Mouse (Mus musculus) thymus, postnatal 14 days (tissue): ENCODE measurements around the gene Spry1.
"Not testable (repeated sequence)": the region's sequence is repeated elsewhere in the genome, so short reads cannot be mapped to it uniquely, and the experiment has no call there.

Source experiments
- DNase-seq: peaks from one replicate; pipeline ENCODE4 v3.0.0; 2021

Gene Spry1

DNA sequence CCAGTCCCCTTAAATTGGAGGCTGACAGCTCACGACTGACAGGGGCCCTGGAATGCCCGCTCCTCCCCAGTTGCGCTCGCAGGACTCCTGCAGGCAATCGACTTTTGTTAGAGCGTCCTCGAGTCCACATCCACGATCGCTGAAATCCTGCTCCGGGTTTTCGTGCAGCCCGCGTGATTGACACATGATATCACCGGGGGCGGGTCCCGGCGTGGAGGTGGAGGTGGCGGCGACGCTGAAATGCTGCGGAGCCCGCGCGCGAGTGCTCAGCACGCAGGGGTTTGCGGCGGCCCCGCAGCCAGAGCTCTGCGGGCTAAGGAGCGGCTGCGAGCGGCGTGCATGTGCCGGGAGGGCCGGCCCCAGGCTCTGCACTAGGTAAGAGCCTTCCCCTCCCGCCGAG is at the start of gene Spry1:
Spry1 (plus strand) TSS at position 258 of the 400 bp plus-strand sequence.
- DNase-seq, result peak; percentile 97

DNA sequence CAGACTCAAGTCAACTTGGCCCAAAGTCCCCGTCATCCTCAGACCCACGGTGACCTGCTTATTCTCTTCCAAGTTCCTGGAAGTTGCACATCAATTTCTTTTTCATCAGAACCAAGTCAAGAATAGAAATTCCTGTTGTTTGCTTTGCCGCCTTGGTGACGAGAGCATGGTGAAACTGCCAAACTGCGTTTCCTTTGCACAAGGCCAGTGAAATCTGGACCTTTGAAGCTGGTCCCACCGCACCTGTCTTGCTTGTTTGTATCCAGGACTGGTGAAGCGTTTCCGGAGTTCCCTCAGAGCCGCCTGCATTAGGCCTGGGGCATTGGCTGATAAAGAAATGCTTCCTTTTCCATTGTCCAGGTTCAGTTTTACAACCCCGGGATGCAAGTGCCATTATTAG is 44.0 kb upstream of the Spry1 start:
- no peak for DNase-seq

DNA sequence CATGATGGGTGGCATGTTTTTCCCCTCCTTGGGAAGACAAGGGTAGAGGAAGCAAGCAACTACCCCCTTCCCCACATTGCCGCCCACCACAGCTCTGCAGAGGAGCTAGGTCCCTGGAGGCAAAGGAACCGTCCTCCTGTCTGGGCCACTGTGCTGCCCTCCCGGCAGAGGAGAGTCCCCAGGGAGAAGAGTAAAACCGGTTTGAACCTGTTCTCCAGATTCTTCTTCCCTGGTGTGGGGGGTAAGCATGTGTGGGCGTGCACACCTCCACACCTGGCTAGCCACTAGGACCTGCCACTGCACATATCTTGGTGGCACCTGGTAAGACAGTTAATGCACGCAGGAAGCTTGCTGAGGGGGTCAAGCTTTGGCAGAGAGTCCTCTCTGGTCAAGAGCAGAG is 43.2 kb upstream of the Spry1 start:
- no peak for DNase-seq

DNA sequence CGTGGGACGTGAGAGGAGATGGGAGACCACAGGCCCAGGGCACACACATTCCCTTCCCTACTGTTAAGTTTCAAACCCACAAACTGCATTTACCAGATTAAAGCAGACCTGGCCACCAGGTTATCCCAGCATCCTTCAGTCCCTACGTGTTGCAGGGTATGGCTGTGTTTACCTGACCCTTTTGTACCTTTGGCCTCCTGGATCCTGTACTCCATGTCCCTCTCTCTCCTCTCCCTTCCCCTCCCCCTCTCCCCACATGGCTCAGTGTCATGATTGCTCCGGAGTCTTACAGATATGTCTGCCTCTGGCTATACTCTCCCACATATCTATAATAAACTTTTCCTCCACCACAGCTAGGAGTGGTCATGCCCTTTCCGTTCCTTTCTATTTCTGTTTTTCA is 42.5 kb upstream of the Spry1 start:
- DNase-seq, result no peak

DNA sequence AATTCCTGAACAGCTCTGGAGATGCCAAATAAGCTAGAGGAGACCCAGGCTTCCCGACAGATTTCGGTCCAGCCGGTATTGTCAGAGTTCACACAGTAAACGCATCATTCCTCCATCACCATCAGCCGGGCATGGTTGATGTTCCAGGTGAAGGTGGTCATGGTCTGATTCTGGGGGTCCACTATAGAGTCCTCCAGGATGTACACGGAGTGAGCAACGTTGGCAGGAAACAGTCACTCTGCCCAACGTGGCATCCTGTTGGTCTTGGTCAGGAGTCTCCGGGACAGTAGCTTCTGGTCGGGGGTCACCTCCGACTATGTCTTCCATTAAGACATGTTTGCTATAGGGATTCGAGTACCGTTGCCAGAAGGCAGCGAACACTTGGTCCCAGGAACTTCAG is 40.1 kb upstream of the Spry1 start:
- DNase-seq, result not testable (repeated sequence)

DNA sequence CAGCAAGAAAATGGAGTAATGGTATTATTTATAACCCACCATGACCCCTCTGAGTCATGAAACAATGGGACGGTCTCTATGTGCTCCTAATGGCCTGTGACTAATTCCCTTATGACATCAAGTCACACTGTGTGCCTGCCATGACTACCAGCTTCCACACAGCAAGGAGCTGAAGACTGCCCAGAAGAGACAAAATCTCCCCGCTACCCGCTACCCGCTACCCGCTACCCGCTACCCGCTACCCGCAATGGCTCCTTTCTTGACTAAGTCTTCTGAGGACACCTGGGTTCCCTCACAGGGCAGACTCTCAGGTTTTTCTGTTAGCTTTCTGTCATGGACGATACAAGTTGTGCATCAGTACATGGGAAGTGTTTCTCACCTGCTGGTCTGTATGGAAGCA is 37.4 kb upstream of the Spry1 start:
- no peak for DNase-seq

DNA sequence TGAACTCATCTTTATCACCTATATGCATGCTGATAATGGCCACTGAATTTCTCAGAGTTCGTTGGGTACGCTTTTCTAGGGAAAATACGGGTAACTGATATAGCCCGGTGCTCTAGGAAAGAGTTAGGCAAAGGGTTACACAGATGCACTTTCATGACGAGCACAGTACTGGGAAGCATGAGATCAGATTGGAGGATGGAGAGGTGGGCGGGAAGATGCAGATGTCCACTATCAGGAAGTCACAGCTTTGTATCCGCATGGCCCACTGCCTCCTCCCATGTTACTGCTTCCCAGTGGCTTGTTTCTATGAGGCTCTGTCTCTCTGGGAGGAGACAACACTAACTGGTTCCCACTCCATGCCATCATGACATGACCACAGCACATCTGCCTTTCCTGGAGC is 36.9 kb upstream of the Spry1 start:
- DNase-seq, result no peak

DNA sequence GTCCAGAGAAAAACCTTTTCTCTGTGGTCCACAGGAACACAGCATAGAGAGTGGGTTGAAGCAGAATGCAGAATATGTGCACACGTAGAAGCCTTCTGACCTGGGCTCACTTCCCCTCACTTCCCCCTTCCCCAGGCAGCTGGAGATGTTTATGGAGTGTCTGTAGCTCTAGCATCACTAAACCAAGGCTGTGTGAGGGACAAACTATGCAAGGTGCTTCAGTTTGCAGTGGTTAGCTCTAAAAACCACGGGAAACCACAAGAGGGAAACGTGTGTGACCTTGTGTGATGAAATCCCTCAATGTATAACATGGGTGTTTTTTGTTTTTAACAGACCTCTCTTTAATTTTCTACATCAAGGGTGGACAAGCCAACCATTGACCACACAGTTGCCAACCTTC is 36.2 kb upstream of the Spry1 start:
- no peak for DNase-seq

DNA sequence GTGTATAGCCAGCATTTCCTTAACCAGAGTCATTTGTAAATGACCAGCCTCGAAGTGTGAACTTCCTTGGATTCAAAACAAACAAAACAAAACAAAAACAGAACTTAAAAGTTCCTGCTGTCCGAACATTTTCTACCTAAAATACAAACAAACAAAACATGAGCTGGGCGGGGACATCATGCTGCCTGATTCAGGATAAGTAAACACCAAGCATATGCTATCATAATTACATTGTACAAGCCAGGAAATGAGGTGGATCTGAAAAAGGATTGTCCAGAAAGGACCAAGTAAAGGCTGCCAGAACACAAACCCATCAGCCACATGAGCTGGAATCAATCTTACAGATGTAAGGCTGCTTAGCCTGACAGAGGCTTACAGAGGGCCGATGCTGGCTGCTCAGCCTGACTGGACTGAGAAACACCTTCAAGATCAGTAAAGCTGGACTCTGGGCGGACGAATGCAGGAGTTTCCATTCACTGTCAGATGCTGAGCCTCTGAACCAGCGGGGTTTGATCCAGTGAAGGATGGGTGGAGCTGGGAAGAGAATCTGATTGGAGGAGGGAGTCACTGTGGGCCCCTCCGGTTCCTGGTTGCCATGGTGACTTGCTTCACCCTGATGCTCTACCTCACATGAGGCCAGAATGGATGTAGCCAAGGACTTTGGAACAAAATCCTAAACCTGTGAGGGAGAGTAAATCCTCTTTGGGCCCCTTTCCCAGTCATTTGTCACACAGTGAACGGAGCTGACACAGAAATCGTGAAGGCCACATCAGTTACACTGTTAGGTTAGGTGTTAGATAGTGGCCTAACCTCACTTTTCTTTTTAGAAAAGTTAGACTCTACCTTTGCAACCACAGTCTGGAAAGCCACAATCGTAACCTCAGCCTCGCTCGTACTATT is 34.5 kb upstream of the Spry1 start:
- no peak for DNase-seq

DNA sequence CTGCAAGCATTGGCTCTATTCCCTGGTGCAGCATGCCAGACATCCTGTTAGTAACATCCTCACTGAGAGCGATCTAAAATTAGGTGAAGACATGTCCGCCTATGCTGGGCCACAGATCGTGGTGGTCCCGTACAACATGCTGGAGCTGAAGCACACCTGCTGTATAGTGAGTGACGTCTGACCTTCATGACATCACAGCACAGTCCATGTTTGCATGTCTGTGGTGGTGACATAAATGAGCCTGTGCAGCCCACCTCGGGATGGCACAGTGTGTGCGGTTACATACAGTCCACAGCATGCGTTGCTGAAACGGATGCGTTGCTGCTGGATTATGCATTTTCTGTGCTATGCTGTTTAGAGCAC is 33.9 kb upstream of the Spry1 start:
- peak; percentile 16 for DNase-seq

DNA sequence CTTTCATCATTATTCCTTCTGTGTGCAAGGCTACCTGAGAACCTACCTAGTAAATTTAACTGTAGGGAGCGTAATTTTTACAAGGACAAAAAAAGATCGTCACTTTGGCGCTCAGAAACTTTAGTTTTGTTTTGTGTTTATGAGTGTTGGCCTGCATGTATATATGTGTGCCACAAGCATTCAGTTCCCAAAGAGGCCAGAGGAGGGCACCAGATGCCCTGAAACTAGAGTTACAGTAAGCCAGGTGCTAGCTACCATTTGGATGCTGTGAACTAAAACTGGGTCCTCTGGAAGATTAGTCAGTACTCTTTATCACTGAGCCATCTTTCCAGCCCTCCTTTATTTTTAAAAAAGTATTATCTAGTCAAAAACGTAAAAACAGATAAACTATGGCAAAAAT is 30.8 kb upstream of the Spry1 start:
- peak; percentile 31 for DNase-seq

DNA sequence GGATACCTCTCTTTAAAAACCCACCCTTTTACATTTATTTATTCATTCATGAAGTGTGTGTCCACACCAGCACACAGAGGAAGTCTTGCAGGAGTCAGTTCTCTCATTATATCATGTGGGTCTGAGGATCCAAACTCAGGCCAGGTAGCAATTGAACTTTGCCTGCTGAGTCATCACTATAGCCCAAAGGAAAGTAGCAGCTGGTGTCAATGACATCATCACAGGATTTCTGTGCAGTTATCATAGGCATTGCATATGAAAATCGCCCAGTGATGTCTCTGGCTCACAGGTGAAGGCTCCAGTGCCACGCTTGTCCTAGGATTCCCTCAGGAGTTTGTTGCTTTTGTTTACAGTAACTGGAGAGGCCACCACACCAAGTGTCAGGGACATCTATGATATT is 29.1 kb upstream of the Spry1 start:
- no peak for DNase-seq

DNA sequence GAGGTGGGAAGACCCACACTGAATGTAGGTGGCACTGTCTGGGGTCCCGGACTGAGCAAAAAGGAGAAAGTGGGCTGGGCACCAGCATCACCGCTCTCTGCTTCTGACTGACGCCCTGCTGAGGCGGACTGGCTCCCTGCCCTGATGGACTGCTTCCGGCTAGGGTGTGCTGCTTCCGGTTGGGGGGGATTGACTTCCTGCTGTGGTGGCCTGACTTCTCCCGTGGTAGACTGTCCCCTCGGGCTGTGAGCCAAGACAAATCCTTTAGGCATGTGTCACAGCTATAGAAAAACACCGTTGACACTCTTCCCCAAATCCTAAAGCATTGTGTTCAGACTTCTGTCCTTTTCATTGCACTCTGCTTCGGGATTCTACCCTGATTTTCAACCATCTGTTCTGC is 26.0 kb upstream of the Spry1 start:
- DNase-seq, result peak; percentile 13

DNA sequence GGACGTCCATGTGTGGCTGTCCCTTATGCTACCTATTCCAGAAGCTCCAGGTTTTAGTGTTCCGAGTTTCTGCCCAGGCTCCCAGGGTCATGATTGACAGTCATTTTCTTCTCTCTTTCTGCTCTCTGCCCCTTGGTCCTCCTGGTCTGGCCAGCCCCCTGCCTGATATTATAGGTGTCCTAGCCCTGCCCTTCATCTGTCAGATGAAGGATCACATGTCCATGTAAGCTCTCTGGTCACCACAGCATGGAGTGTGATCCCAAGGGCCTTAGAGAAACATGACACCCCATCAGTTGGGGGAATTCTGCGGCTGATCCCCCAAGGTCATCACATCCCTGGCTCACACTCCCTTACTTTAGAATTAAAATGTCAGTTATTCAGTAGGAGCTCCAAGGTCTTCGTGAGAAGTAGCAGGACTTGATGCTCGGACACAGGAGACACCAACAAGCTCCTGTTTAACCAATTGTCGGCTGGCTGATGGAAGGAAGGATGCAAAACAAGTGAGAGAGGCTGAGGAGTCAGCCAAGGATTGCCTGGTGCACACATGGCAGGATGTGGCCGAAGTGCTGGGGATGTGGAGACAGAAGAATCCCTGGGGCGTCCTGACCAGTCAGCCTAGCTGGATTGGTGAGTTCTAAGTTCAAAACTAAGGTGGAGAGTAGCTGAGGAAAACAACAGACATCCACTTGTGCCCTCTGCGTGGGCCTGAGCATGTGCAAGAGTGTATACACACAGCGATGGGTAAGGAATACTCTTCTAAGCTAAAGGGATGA is 24.7 kb upstream of the Spry1 start:
- DNase-seq, result no peak

DNA sequence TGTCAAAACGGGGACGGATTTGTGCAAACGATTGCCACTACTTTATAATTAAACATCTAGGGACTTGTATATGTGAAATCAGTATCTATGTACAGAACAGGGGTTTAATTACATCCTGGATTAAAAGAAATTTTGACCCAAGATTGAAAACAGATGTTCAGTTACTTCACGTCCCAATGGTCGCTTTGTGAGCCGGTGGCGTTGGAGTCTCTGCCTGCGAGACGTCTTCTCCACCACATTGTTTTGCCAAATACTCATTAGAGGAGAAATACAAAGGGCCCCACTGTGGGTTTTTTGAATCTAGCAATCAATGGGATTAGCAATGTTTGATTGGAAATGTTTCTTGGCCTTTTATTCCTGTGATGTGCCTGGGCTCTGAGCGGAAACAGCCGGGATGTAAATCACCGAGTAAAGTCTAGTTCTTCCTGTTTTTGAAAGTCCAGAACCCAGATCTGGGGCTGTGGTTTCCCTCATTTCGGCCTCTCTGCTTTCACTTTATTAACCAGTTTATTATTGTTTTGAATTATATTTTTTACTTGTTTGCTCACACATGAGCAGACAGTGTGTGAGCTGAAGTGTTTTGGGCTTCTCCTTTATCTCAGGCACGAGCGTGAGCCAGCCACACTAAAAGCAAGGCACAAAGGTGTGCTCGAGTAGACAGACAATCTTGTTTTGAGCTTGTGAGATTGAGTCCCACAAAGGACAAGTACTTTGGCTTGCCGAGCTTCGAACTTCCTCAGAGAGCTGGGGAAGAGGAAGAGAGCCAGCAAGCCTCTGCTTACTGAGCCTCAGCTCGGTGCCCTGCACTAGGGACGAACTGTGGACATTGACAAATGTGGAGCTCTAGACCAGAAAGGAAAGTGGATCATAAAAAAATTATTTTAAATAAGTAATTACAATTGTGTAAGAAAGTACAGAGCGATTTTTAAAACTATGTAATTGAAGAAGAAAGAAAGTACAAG is 22.9 kb upstream of the Spry1 start:
- DNase-seq, result no peak

DNA sequence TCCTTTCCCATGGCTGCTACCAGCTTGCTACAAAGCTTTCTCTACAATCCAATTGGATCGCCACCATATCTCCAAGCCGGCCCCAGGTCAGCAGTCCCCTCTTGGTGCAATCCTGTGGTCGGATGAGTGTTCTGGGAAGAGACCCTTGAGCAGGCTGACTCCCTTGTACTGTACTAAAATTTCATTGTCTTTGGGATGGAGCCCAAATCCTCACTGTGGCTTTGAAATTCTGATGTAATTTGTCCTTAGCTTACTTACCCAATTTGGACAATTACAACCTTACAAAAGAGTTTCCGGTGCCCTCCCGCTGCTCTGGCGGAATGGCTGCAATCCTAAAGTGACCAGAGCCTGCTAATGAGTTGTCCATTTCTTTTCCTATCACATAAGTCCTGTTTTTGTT is 7.5 kb upstream of the Spry1 start:
- DNase-seq, result no peak

DNA sequence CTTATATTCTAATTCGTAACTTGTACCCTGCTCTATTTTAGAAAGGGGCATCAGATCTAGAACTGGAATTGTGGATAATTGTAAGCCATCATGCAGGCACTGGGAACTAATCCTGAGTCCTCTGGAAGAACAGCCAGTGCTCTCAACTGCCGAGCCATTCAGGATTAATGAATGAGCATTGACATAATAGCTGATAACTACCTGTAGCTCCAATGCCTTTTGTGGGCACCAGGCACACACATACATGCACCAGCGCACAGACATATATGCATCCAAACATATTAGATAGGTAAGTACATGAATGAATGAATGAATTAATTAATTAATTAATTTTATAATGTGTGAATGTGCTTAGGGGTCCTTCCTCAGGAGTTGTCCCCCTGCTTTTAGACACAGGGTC is 7.0 kb upstream of the Spry1 start:
- no peak for DNase-seq

DNA sequence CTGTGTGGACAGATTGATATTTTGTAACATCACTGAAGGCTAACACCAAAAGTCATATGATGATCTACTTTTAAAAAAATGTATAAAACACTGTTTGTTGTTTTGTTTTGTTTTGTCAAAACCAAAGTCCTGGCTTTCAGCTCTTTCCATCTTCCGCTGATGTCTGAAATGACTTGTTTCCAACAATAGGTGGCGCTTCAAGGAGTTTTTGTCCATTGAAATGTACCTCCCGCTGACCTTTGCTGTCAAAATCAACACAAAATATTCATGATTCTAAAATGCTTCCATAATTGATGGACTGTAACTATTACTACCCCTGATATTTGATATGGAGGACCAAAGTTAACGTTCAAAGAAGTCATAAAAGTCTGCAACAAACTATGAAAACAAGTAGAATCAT is 5.1 kb upstream of the Spry1 start:
- peak; percentile 40 for DNase-seq

DNA sequence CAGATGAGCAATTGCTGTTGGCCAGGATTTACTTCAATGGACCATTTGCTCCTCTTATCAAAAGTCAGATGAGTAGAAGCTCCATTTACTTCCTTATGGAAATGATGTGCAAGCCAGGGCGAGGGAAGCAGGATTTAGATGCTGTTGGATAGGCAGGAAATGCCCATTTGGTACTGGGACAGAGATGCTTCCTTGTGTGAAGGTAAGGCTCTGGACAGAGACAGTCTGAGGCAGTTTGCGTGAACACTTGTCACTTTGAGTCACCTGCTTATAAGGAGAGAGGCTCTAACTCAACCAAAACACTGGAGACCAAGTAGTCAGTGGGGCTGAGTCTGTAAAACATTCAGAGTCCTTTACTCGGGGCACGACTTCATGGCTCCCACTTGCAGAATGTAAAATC is 2.8 kb upstream of the Spry1 start:
- no peak for DNase-seq

DNA sequence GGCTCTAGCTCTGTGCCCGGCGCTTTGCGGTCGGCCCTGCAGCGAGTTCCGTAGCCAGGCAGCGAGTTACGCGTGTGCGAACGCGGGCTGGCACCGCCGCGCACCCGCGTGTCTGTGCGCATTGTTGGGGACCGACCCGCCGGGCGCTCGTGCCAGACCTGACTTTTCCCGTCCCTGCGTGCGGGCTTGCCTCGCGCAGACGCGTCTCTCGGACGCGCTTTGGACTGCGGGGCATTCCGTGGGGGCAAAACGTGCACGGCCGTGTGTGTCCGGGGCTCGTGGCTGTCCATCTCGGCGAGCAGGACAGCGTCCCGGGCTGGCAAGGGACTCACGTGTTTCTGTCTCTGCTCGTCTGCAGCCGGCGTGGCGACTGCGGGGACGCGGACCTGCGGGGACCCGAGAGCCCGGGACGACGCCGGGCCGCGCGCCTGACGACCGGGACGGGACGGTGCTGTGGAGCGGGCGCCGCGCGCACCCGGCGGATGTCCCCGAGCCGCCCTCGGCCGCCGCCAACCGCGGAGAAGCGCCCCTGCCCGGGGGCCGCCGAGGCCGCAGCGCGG is 495 bp downstream of the Spry1 start:
- DNase-seq, result peak; percentile 56

DNA sequence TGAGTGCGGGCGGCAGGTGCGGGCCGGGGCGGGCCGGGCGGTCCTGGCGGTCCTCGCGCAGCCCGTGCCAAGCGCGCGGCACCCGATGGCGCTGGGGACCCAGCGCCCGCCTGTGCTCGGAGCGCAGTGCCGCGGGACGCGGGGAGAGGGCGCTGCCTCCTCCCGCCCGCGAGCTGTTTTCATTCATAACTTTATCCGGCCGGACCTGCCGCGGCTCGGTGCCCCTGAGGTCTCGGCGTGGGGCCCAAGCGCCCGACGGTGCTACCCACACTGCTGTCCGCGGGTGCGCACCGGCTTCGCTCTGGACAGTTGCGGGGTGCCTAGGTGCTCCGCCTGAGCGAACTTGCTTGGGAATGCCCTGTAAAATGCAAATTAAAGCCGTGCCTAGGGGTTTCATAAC is 1.1 kb downstream of the Spry1 start:
- DNase-seq, result peak; percentile 83

DNA sequence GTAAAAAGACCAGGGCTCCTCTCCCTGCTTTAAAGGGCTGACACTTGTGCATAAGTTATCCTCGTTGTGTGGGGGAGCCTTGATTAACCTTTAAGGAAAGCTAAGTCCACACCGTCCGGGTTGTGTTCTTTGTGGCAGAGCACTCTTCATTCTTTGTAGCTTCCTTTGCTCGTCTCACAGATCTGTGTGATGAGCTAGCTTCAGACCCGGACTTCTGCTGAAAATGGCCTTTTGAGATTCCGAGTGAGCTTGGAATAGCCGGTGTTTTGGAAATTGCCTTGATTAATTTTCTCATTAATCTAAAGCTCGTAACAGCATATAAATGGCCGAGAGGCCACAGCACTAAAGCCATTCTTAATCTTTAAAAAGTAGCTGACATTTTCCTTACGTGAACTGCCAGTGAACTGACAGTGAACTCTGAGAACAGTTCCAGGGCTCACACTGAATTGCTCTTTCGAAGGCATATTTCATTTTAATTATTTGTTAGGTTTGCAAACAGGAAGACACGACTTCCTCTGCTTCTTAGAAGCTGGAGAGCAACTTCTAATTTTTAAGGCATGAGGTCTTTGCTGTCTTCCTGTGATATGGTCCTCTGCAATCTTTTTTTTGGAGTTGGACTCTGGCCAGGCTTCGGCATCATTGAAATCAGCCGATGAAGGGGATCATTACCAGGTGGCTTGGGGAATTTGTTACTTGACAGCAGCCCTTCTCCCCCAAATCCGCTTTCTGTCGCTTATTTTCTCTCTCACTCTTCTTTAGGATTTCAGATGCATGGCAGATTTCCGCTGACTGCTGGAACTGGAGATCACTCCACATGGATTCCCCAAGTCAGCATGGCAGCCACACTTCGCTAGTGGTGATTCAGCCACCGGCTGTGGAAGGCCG is 2.3 kb downstream of the Spry1 start:
- DNase-seq, result no peak
